Mouse (Mus musculus) cerebellum, adult 9-11 months (tissue): ENCODE results near the gene Cntnap1.

Experiments
- DNase-seq: peaks from one replicate; pipeline ENCODE4 v3.0.0; 2022

Cntnap1 gene

GRCm38 (mm10) chr11:101171721-101172433 lies 1.6 kb downstream of the Cntnap1 start:
- DNase-seq = peak; percentile 85

DNA sequence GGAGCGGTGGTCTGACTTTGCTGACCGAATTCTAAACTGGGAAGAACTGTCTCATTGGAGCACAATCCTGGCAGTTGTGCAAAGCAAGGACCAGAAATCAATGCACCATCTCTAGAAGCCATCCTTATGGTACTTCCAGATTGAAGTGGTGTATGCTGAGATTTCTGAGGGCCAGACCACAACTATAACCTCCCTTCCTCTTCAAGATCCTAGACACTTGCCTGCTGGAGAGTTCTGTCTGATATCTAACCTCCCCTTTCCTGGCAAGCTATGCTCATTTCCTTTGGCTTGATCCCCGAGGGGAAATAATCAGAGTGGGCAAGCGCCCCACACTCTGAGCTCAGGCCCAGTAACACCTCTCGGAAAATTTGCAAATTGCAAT lies 2.1 kb downstream of the Cntnap1 start:
- no peak for DNase-seq

DNA sequence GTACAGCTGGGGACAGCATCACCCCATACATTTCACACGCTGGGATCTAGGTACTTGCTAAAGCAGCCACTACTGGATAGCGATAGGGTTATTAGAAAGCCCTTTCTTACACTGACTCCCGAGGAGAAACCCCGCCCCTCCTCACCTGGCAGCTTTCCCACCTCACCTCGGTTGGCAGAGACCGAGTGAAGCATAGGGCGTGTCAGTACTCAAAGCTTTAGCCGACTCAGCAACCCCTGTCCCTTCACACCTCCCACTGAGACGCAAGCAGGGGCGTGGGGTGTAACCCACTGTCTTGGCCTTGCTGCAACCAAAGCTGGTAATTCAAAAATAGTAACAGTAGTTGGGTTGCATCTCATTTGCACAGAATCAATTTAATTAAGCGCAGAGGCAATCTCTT lies 2.8 kb downstream of the Cntnap1 start:
- peak; percentile 85 for DNase-seq

- DNase-seq = peak; percentile 85
These were observed 3.5 kb downstream of the Cntnap1 start for GRCm38 (mm10) chr11:101173631-101174388.

GRCm38 (mm10) chr11:101174389-101174745 lies 4.0 kb downstream of the Cntnap1 start:
- no peak for DNase-seq

DNA sequence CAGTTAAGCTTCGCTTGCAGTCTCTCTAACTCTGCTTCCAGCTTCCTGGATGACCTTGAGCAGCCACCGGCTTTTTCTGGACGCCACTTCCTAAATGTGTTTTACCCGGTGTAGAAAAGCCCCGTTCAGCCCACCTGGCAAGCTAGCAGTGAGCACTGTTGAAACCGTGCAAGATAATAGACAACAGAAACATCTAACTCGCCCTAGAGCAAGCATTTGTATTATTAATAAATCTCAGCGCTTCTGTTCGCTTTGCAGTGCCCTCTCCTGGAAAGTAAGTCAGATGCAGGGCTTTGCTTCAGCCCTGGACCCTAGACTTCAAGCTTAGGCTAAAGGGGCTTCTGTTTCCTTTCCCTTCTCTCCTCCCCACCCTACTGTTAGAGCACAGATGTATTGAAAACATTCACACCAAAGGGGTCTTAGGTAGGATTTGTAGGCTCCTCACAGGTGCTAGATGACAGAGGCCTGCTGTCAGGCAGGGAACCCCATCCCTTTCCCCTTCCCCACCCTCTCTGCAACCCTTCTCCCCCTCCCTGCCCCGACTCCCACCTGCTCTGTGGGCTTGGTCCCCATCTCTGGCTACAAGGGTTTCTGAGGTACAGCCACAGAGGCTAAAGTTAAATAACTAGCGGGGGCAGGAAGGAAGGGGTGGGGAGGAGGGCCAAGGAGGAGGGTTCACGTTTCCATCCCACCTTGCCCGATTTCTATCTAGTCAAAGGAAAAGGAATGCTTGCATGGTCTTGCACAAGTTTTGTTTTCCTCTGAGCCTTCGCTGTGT lies 4.7 kb downstream of the Cntnap1 start, which contains the start of gene Ccr10:
Ccr10 (minus strand) TSS at position 593 of the 778 bp plus-strand sequence.
- DNase-seq = peak; percentile 71

DNA sequence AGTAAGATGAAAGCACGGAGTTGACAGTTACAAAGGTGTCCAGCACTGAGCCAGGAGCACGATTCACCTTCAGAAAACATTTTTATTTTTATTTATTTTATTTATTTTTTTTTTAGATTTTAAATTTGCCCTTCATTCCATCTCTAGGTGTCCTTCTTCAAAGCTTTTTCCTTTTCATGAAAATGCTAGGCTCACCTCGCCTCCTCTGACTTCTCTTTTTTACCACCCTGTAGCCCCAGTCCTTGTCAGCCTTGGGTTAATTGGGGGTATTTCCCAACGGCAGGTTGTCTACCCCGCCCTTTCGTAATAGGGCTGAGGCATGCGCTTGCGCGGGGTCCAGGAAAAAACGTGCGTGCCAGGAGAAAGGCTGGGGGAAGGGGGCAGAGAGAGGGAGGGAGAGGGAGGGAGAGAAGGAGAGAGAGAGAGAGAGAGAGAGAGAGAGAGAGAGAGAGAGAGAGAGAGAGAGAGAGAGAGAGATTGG lies 5.4 kb downstream of the Cntnap1 start:
- DNase-seq = peak; percentile 89

DNA sequence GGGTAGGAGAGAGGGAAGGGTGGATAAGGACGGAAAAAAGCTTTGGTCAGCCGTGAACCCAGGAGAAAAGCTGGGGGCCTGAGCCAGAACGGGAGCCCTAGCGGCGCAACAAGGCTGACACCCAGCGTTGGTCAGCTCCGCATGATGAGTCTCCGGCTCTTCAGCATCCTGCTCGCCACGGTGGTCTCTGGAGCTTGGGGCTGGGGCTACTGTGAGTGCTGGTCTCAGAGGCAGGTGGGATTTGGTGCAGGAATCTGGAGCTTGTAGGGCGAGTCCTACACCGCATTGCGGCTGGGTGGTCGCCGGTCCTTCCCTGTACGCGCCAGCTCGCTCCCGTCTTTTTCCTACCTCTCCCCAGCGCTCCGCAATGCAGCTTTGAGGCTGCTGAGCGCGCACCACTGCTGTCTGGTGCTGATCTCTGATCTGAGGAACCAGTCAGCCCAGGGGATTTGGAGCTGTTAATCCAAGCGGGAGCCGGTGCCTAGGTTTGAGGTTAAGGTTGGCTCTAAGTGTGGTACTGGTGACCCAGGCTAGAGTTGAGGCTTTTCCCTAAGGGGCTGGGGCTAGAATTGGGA lies 5.9 kb downstream of the Cntnap1 start:
- peak; percentile 84 for DNase-seq

- peak; percentile 93 for DNase-seq
These were observed 6.8 kb downstream of the Cntnap1 start for GRCm38 (mm10) chr11:101176933-101177773.

GRCm38 (mm10) chr11:101178061-101179058 lies 8.0 kb downstream of the Cntnap1 start:
- peak; percentile 77 for DNase-seq

- DNase-seq = peak; percentile 83
These were observed 9.0 kb downstream of the Cntnap1 start for GRCm38 (mm10) chr11:101179306-101179705.

DNA sequence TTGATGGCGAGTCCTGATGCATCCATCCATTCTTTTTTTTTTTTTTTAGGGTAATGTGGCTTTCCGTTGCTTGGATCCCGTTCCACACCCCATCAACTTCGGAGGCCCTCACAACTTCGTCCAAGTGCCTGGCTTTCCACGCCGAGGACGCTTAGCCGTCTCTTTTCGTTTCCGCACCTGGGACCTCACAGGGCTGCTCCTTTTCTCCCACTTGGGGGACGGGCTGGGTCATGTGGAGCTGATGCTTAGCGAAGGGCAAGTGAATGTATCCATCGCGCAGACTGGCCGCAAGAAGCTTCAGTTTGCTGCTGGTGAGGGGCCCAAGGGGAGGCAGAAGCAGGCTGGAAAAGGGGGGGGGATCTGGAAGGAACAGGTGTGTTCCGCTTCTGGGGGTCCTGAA lies 9.9 kb downstream of the Cntnap1 start:
- DNase-seq = peak; percentile 51

GRCm38 (mm10) chr11:101180846-101181740 lies 10.8 kb downstream of the Cntnap1 start:
- peak; percentile 79 for DNase-seq

GRCm38 (mm10) chr11:101181961-101182360 lies 11.6 kb downstream of the Cntnap1 start:
- DNase-seq = no peak

GRCm38 (mm10) chr11:101182771-101183517 lies 12.6 kb downstream of the Cntnap1 start:
- peak; percentile 66 for DNase-seq

DNA sequence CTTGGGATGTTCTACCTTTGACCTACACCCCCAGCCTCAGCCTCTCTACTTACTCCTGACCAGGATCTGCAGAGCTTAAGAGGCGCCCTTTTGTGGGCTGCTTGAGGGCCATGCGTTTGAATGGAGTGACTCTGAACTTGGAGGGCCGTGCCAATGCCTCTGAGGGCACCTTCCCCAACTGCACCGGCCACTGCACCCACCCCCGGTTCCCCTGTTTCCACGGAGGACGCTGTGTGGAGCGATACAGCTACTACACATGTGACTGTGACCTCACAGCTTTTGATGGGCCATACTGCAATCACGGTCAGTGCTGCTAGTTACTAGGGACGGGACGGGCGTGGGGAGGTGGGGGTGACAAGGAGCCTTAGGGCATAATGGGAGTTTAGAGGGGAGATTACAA lies 14.7 kb downstream of the Cntnap1 start:
- DNase-seq = peak; percentile 55

DNA sequence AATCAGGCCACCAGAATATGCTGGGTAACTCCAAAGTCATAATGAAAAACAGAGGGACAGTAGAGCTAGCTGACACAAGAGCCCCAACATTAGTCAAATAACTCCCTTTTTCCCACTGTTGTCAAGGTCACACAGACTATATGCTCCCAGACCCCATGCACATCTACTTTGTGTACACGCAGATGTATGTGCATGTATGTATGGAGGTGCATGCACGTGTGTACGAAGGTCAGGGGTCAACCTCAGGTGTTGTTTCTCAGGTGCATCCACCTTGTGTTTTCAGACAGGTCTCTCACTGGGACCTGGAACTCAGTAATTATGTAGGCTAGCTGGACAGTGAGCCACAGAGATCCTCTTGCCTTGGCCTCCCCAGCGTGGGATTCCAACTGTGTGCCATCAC lies 15.1 kb downstream of the Cntnap1 start:
- peak; percentile 49 for DNase-seq

- peak; percentile 76 for DNase-seq
These were observed 16.4 kb downstream of the Cntnap1 start for GRCm38 (mm10) chr11:101186526-101187247.
